Mouse (Mus musculus) telencephalon, adult 2 months (tissue): ENCODE results near the gene Ehmt2.

Experiments used
- DNase-seq: peaks from one replicate; pipeline ENCODE4 v3.0.0-alpha.2; 2011; ENCODE audit warnings: low read depth, low spot score

Ehmt2 gene

GRCm38 (mm10) chr17:34898160-34898586 is at the start of gene Ehmt2, which contains the start of gene C2:
Gene Ehmt2, plus strand, starts transcription at chr17:34898469.
Gene C2, minus strand, starts transcription at chr17:34898265.
- peak; percentile 48 for DNase-seq

DNA sequence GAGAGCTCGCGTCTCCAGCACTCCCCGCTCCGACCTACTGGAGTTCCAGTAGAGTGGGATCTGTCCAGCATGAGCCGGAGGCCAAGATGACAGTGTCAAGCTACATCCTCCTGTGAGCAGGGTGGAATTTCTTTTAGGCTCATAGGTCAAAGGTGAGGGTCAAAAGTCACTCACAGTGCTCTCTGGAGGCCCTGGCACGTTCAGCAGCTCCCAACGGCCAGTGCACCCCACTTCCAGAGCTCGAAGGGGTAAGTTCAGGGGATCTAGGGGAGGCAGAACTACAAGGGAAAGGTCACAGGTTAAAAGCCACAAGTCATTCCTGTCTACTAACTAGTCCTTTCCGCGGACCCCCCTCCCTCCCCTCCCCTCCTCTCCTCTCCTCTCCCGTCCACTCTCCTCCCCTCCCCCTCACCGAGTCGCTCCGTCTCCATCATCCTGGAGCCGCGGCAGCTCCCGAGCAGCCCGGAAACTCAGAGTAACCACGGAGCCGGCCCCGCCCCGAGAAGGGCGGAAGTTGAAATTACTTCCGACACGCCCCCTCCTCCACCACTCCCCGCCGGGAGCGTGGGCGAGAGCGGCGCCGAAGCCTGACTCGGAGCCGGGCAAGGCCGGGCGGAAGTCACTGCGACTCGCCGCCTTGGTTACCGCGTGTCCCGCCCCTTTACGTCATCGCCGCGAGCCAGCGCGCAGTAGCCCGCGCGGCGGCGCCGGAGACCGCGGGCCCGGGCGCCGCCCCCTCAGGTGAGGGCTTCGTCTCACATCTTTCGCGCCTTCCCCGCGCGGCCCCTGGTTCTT is 48.4 kb upstream of the Ehmt2 start, which contains the start of the genes Skiv2l and Nelfe:
Gene Skiv2l (minus strand): TSS at position 489 of the 795 bp plus-strand sequence.
Gene Nelfe (plus strand): TSS at position 670 of the 795 bp plus-strand sequence.
- DNase-seq = peak; percentile 93

- no peak for DNase-seq
Observed at GRCm38 (mm10) chr17:34850517-34851125, 47.6 kb upstream of the Ehmt2 start.

DNA sequence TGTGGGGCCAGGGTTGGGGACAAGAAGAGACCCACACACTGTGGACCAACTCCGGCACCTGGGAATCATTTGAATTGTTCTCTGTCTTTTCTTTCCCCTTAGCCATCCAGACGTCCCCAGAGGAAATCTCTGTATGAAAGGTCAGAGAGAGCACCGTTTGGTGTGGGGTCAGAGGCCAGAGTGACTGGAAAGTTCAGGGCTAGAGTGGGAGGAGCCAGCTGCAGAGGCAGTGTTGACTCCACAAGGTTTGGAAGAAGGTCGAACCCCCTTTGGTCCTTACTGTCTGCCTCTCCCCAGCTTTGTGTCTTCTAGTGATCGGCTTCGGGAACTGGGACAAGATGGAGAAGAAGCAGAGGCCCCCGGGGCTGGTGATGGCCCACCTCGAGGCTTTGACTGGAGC is 44.8 kb upstream of the Ehmt2 start:
- no peak for DNase-seq

DNA sequence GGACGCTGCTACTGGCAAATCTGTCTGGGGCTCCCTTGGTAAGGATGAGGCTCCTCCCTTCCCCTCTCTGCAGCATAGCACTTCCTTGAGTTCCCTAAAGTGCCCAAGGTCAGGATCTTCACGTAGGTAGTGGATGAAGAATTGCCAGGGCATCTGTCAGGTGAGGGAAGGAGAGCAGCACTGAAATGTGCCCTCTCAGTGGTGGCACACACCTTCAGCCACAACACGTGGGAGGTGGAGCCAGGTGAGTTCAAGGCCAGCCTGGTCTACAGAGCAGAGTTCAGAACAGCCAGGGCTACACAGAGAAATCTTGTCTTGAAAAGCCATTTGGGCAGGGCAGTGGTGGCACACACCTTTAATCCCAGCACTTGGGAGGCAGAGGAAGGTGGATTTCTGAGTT is 43.5 kb upstream of the Ehmt2 start:
- DNase-seq = no peak

- no peak for DNase-seq
Observed at GRCm38 (mm10) chr17:34855825-34856224, 42.4 kb upstream of the Ehmt2 start.

GRCm38 (mm10) chr17:34858670-34859069 is 39.6 kb upstream of the Ehmt2 start:
- no peak for DNase-seq

GRCm38 (mm10) chr17:34860514-34860913 is 37.8 kb upstream of the Ehmt2 start:
- no peak for DNase-seq

GRCm38 (mm10) chr17:34861704-34862415 is 36.4 kb upstream of the Ehmt2 start:
- no peak for DNase-seq

- DNase-seq = no peak
Observed at GRCm38 (mm10) chr17:34862416-34863081, 35.7 kb upstream of the Ehmt2 start, which contains the start of gene Cfb. Gene Cfb, minus strand, starts transcription at chr17:34862518.

DNA sequence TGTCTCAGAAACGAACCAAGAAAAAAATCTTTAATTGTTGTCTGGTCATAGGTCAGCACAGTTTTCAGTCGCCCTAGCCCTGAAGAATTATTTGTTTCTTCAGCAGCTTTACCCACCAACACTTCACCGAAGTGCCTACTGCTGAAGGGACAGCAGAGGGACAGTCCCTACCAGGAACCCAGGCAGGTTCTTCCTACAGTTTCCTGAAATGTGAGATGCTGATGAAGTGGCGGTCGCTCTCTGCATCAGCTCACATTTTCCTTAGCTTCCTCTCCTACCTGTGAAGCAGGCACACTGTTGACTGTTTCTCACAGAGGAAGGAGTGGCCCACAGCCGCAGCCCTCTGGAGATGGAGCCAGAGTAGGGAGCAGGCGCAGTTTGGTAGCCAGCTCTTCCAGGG is 32.3 kb upstream of the Ehmt2 start:
- no peak for DNase-seq

GRCm38 (mm10) chr17:34874321-34874720 is 23.9 kb upstream of the Ehmt2 start:
- DNase-seq = no peak

DNA sequence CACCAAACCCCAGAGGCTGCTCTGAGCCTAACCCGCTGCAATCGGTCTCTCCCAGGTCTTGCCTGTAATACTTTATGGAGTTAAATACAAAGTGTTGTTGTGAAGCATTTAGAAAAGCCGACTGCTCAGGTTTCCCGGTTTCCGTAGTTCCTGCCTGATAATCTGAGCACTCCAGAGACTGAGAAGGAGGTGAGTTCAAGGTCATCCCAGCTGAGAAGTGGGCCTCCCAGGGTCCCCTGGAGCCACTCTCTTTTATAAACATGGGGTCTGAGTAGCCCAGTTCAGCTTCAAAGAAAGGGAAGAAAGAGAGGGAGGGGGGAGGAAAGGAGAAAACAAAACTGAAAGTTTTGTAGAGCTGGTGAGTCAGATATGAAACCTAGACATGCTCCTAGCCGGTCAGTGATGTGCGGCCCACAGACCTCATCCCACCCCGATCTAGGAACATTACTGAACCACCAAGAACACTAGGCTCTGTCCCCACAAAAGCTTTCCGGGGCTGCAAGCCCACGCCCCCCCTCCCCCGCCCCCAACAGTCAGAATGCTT is 18.9 kb upstream of the Ehmt2 start, which contains the start of gene Zbtb12:
Gene Zbtb12 (plus strand): TSS at position 148 of the 544 bp plus-strand sequence.
- no peak for DNase-seq

DNA sequence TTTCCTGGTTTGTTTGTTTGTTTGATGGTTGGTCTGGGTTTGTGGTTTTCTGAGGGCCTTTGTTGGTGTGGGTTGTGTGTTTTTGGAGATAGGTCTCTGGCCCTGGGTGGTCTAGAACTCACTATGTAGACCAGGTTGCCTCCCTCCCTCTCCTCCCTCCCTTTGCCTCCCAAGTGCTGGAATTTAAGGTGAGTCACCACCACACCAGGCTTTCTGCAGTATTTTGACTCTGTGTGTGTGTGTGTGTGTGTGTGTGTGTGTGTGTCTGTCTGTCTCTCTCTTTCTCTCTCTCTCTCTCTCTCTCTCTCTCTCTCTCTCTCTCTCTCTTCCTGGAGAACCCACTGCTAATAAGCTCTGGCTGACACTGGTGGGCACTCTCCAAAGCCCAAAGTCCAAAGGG is 17.1 kb upstream of the Ehmt2 start:
- DNase-seq = no peak

DNA sequence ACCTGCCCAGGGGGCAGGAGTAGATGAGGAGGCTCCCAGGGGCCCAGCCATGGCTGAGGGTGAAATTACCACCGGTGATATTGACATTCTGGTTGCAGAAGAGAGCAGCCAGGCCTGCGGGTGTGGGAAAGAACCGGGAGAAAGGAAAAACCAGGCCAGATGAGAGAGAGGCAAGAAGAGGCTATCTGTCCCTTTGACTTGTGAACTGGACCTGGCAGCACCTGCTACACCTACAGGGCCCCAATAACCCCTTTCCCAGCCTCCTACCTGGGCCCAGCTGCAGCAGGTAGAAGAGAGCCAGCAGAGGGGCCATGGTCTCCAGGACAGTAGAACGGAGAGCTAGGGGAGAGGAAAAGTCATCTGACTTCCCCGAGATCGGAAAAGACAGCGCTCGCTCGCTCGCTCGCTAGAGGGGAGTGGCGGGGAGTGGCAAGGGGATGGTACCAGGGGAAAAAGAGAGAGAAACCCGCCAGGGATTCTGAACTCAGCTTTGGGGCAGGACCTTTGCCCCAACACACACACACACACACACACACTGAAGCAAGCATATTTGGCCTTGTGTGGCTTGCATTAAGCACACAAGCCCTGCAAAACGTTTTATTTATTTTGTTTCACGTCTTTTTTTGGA is 16.5 kb upstream of the Ehmt2 start, which contains the start of gene Gm20547:
Gene Gm20547 (minus strand): TSS at position 360 of the 628 bp plus-strand sequence.
- DNase-seq = no peak

GRCm38 (mm10) chr17:34883332-34883731 is 14.9 kb upstream of the Ehmt2 start:
- no peak for DNase-seq

GRCm38 (mm10) chr17:34884704-34885103 is 13.6 kb upstream of the Ehmt2 start:
- DNase-seq = no peak

GRCm38 (mm10) chr17:34885615-34886014 is 12.7 kb upstream of the Ehmt2 start:
- DNase-seq = no peak

DNA sequence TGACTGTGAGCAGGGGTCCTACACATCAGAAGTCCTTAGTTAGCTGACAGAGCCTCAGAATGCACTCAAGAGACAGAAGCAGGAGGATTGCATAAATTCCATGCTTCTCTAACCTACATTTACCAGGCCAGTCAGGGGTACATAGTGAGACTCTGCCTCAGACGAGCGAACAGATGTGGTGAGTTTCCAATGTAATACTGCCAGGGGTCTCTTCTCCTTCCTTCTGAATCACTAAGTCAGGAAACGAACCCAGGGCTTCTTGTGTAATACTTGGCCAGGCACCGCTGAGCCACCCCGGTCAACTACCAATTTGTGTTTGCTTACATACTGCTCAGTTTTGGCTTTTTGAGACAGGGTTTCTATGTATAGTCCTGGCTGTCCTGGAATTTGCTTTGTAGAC is 10.3 kb upstream of the Ehmt2 start:
- no peak for DNase-seq

- no peak for DNase-seq
Observed at GRCm38 (mm10) chr17:34890074-34890743, 8.1 kb upstream of the Ehmt2 start.
